Mouse (Mus musculus) gastrocnemius, postnatal 36 days (tissue): ENCODE data around the gene Dio1. TPM values are rescaled to one million over a fixed set of nuclear protein-coding genes. Genes with fewer than 3 reads are reported as not detected.
A peak's percentile ranks its signal among the peaks of the same experiment; 100 is the strongest.

Experiments used
- DNase-seq, 2 experiments: peaks; one replicate each; pipeline ENCODE4 v3.0.0; 2022
- intact Hi-C: fragments of 180-260 bp; cut with DNase I; formaldehyde crosslinking; loops from one replicate; pipeline ENCODE4 v1.15.1; 2025
- long read RNA-seq, 2 experiments: library from polyadenylated mRNA; stranded (forward); transcript quantifications; one replicate each; pipeline ENCODE4 v2.0.0; 2021
- total RNA-seq, 2 experiments: library from RNA; stranded (reverse); gene quantifications; 2 replicates each; pipeline ENCODE4 v1.2.3; 2021

The Dio1 gene
- total RNA-seq = not detected
- long read RNA-seq, experiment 1 = 0 reads
- long read RNA-seq, experiment 2 = 0 reads

DNA sequence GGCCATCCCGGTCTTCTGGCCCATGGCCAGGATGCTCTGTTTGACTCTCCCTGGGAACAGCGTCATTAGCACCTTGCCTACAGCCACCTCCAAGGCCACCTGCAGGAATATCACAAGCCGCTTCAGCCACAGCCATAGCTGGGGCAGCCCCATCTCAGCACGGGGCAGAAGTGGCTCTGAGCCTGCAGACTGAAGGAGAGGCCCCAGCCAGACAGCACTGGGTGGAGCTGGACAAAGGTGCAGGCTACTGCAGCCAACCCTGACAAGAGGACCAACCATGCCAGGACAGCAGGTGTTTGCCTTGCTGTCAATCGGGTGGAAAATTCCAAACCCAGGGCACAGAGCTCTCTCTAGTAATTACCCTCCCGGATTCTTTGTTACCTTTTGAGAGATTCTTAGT, at the start of gene Dio1:
Gene Dio1 (minus strand): TSS at position 204 of the 400 bp plus-strand sequence.
- intact Hi-C loops = no loop called here
- no peak for DNase-seq

DNA sequence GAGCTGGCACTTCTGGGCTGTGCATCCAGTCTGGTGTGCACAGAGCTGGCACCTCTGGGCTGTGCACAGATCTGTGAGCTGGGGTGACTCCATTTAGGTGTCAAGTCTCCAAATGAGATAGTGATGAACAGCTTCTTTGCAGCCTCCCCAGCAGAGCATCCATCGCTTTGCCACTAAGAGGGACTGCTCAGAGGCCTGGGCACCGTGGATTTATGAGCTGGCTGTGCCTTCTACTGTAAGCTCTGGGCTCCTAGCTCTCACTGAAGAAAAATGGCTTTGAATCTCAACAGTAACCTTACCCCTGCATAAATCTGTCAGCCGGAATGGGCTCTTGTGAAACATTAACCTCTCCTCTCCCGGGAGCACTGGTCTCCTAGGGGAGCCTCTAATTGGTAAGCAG, 47.6 kb upstream of the Dio1 start:
- no peak for DNase-seq
- intact Hi-C loops = no loop called here

DNA sequence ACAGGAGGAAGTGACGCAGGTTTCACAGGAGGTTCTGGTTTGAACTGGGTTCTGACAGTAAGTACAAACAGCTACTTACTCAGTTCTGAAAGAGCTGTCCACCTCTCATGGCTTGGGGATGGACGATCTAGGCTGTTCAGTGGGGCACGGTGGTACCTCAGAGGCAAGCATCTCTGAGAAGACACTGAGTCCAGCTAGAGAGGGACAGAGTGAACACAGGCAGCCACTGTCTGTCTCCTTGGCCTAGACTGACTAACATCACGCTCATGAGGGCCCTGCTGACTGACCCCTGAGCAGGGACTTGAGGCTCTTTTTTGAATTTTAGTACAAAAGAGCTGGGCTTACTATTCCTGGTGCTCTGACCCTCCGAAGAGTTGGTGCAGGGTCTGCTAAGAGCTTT, 47.2 kb upstream of the Dio1 start:
- intact Hi-C loops = no loop called here
- DNase-seq = no peak

DNA sequence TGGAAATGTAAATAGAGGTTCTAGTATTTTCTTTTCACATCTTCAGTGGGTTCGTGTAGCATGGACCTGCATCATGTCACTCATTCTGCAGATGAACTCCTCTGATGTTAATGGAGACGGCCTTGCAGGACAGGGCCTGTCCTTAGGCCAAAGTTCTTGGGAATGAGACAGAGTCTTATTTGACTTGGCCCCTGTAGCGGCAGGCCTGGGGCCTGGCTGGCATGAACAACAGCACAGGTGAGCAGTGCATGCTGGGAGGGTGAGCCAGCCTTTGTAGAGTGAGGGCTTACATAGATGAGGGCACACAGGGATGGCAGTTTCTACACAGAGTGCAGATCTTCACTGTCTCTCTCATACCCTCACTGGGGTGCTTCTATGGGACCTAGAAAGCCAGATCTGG, 46.6 kb upstream of the Dio1 start:
- intact Hi-C loops = no loop called here
- DNase-seq = no peak

DNA sequence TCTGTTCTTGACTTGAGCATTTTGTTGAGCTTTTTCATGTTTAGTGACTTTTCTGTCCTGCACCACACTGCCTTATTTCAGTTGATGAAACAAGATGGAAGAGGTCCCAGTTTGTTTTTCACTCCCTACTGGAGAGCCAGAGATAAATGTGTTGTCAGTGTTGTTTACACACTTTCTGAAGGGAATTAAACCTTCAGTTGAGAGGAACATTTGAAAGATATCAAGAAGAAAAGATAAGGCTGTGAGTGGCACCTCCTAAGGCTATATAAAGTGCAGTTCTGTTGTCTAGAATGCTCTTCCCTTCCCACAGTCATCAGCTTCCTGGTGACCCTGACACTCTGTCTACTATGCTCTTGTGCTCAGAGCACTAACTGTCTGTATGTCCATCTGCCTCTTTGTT, 44.4 kb upstream of the Dio1 start:
- no peak for DNase-seq
- intact Hi-C loops = no loop called here

DNA sequence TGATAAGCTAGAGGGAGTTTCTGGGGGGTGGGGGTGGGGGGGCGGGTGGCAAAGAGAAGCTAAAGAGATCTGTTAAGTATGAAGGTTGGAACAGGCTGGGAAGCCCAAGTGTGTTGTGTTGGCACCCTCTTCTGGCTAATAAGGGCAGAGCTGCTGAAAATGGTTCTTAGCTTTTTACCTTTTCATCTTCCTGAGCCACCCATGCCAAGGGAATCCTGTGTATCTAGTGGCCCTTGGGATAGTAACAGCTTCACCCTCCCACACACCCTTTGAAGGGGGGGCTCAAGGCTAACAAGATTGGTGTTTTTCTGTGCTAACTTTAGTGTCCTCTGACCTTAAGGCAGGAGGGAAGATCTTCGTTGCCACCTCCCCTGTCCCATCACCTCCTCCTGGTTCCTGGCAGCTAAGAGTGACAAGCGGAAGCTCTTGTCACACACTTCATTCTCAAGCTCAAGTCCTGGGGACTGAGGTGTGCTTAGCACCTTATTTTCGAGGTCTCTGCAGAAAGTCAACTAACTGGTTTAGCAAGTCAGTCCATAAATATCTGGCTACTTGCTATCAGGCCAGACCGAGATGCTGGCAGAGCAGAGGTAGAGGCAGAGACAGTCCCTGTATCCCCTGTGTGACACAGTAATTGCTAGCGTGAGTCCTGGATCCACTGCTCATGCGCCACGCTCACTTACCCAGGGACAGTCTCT, 42.5 kb upstream of the Dio1 start:
- intact Hi-C loops = loop anchor here (2.0 kb wide), 1 partner anchor 99 kb away; no protein-coding TSS in a partner anchor
- DNase-seq = no peak

DNA sequence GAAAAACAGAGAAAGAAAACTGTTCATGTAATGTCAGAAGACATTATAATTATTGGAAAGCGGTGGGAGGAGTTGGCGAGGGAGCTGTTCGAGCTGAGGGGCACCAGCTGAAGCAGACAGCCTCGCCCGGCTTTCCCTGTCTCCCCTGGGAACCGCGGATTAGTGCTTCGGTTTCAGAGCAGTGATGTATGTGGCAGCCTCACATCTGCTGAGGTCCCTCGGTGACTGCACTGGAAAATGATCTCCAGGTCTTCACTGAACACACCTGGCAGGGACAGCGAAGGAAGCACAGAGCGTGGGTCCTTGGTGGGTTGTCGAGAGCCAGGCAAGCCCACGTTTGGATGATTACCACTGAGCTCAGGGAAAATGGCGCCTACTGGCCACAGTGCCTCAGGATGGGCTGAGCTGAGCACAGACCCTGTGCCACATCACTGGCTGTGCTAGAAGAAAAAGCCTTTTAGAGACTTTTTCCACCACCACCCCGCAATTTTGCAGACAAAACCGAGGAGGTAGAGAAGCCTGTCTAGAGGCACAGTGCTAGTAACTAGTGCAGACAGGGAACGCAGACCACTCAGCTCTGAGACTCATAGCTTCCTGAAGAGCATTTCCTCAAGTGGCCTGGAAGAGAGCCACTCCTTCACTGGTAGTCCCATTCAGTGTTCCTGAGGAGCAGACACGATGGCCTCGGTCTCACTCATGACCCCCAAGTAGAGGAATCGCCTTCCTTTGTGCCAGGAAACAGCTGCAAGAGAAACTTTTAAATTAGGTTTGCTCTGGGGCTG, 41.8 kb upstream of the Dio1 start:
- intact Hi-C loops = loop anchor here (2.0 kb wide), 1 partner anchor 98 kb away; no protein-coding TSS in a partner anchor
- no peak for DNase-seq

DNA sequence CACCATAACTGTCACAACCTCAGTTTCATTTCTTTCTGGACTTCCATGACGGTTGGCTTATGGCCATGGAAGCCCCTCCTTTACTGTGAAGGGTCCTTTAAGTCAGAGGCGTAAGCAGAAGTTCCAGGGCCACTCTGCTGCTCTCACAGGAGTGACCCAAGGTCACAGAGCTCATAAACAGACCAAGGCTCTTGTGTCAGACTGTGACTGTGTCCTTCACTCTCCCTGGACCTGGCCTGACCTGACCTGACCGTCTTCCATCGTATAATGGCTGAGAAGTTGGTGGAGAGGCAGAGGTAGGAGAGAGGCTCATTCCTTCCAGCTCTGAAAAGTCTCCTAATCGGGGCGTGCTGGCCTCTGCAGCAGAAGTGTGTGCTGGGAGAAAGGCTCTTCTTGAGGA, 40.3 kb upstream of the Dio1 start:
- intact Hi-C loops = no loop called here

DNA sequence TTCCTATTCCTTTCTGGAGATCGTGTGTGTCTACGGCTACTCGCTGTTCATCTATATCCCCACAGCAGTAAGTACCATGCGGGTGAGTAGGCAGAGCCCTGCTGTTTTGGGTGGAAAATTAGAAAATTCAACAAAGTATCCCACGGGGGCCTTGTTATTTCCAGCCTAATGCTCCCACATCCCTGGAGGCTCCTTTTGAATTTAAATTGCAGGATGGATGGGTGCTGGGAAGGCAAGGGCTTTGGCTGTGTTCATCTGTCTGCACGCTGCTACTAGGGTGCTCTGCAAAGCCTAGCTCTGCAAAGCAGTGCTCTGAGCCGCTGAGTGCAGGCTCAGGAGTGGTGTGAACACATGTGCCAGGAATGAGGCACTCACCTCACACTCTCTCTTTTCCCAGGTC, 37.6 kb upstream of the Dio1 start:
- DNase-seq = no peak
- intact Hi-C loops = no loop called here

More for the DNA sequence above, 40.3 kb upstream of the Dio1 start:
- DNase-seq = no peak

DNA sequence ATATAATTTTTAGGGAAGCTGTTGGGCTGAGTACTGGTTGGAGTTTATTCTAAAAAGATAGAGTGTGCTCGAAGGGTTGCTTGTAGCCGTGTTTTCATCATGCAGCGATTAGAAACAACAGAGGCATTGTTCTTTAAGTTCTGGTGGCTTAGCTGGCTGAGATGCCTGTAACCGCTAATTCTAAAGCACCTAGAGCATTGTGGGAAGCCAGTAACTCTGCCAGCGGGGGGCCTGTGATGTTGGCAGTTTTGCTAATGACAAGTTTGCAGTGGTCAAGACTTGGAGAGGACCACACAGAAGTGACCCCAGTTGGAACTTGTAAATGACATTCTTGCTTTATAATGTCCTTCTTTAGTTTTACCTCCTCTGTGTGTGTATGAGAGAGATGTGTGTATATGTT, 34.4 kb upstream of the Dio1 start:
- intact Hi-C loops = no loop called here

DNA sequence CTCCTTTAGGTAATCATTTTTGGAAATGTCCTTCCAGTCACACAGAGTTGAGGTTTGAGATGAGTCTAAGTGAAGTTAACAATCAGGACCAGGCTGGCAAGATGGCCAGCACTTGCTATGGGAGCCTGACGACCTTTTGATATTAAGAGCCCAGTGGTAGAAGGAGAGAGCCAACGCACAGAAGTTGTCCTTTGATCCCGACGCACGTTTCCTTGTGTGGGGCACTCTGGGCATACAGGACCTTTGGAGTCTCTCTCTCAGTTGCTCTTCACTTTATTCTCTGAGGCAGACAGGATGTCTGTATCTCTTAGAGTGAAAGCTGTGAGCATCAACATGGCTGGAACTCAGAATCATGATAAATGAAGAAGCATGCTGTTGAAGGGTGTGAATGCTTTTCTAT, 30.5 kb upstream of the Dio1 start:
- intact Hi-C loops = no loop called here
- DNase-seq = no peak

More for the DNA sequence above, 34.4 kb upstream of the Dio1 start:
- no peak for DNase-seq

DNA sequence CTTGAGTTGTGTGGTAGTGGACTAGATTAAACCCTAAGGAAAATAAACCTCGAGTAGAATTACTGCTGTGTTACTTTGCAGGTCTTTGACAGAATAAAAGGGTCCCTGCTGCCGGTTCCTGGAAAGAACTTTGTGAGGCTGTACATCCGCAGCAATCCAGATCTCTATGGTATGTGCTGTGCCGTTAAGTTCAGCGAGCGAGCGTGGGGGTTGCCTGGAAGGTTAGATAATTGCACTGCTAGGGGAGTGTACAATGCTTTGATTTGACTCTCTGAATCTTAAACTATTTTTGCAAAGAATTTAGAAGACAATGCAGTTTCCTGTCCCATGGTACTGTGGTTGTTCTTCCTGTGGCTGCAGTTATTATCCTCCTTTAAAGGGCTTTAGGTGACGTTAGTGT, 29.4 kb upstream of the Dio1 start:
- no peak for DNase-seq
- intact Hi-C loops = no loop called here

DNA sequence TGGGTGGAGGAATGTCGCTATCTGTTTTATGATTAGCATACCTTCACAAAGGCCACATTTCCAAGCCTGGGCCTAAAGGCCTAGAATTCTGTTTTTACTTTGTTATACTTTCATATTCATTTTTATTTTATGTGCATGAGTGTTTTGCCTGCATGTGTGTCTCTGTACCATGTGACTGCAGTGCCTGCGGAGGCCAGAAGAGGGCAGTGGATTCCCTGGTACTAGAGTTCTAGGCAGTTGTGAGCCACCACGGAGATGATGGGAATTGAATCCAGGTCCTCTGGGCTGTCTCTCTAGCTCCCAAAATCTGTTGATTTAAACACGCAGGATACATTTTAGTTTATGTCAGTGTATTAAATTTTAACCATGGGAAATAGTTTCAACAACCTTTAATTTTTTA, 26.5 kb upstream of the Dio1 start:
- no peak for DNase-seq
- intact Hi-C loops = no loop called here

DNA sequence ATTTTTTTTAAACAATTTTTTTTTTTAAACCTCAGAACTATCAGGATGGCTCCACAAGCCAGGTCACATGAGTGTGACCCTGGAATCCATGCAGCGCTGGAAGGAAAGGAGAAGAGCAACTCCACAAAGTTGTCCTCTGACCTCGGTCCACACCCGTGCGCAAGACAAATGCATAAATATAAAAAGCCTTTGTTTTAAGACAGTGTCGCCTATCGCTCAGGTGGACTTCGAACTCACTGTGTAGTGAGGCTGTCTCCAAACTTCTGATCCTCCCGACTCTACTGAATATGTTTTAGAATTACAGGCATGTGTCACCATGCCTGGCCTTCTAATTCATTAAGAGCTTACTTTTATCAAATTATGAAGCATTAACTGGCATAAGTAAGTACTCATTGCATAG, 21.6 kb upstream of the Dio1 start:
- intact Hi-C loops = no loop called here

DNA sequence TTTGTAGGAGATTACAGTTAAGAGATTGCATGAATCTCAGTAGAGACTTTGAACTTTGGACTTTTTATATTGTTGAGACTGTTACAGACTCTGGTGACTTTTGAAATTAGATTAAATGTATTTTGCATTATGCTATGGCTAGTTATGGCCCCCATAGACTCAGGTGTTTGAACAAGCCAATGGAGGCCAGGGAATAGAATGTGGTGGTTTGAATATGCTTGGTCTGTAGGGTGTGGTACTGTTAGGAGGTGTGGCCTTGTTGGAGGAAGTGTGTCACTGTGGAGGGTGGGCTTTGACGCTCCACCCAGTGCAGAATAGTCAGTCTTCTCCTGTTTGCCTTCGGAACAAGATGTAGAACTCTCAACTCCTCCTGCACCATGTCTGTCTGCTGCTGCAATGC, 16.1 kb upstream of the Dio1 start:
- intact Hi-C loops = no loop called here

More for the DNA sequence above, 21.6 kb upstream of the Dio1 start:
- no peak for DNase-seq

DNA sequence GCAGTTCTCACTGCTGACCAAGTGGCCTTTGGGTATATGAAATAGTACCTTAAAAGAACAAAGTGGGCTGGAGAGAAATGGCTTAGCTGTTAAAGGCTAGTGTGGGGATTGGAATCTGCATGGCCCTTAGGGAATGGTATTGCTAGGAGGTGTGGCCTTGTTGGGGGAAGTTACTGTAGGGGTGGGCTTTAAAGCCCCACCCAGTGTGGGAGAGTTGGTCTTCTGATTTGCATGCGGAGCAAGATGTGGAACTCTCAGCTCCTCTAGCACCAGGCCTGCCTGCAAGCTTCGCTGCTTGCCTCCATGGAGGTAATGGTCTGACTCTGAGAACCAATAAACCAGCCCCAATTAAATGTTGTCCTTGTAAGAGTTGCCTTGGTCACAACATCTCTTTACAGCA, 14.1 kb upstream of the Dio1 start:
- intact Hi-C loops = no loop called here
- no peak for DNase-seq

More for the DNA sequence above, 16.1 kb upstream of the Dio1 start:
- DNase-seq = no peak

DNA sequence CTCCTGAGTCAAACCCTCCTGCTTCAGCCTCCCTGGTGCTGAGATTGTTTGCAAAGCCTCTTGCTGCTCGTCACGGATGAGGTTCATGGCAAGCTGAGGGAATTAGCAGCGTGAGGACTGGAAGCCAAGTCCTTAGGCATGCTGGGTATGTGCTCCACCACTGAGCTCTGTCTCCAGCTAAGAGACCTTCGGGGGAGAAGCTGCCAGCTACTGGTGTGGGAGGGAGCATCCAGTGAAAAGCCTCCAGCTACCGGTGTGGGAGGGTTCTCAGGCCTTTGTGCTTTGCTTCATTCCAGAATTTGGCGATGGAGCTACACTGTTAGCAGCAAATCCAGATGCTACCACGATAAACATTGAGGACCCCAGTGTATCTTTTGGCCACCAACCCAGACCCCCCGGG, 11.7 kb upstream of the Dio1 start:
- intact Hi-C loops = no loop called here
- DNase-seq = no peak

DNA sequence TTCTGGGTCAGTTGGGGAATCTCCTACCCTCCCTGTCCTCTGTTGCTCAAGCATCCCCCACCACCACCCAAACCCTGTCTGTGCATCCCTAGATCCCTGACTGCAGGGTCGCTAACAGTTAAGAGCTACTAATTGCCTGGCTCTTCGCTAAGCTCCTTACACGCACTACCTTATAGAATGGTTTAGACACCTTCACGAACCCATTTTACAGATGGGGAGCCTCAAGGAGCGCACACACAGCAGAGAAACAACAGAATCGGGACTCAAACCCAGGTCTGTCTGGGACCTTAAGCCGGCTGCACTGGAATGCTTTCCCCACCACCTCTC, 7.5 kb upstream of the Dio1 start:
- intact Hi-C loops = loop anchor here (2.0 kb wide), 1 partner anchor 62 kb away; the partner anchor contains the start of genes Hspb11 and Lrrc42

DNA sequence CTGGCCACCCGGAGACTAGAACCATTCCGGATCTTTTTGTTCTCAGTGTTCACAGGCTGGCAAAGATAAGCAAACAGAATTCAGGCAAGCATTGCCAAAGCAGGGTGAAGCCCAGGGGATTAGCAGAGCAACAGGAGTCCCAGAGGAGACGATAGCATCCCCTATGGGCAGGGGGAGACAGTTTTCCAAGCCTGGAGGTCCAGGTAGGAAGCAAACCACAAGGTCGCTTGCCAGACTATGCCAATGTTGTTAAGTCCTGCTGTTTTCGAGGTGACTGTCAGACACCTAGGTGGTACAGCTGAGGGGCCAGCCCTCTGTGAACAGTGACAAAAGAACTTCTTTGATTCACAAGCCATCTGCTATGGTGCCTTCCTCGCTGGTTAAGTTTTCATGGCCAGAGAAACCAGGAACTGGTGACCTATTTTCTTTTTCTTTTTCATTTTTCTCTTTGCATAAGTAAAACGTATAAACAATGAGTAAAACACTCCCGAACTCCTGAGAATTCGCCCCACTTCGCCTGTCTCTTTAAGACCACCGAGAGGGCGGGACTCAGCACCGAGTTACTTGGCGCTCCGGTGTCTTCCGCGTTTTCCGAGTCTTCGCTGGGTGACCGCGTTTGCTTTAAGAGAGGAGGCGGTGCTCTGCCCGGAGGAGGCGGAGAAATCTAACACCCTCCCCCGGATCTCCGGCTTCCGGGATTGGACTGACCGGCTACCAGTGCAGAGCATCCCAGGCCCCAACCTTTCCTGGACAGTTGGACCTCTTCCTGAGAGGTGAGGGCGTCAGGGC, 6.9 kb upstream of the Dio1 start, which contains the start of gene Yipf1:
Gene Yipf1 (plus strand): TSS at position 674 of the 789 bp plus-strand sequence.
- intact Hi-C loops = loop anchor here (2.0 kb wide), 1 partner anchor 61 kb away; the partner anchor contains the start of genes Hspb11 and Lrrc42
- peak; percentile 85 to 88 for DNase-seq

More for the DNA sequence above, 7.5 kb upstream of the Dio1 start:
- DNase-seq = no peak

DNA sequence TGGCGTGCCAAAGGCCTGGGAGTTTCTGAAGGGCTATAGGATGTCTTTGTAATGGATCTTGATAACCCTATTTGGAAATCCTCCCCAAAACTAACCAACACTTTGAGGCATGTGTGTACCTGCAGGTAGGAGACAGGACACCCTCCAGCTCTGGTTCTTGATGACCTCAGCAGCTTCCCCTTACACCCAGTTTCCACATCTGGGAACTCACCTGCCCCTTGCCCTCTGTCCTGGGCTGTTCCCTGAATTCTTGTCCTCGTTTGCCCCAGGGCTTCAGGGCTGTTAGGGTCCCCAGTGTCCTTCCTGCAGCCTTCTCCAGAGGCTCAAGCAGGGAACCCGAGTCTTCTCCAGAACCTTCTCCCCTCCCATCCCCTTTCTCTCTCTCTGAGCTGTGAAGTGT, 3.4 kb downstream of the Dio1 start:
- intact Hi-C loops = no loop called here

DNA sequence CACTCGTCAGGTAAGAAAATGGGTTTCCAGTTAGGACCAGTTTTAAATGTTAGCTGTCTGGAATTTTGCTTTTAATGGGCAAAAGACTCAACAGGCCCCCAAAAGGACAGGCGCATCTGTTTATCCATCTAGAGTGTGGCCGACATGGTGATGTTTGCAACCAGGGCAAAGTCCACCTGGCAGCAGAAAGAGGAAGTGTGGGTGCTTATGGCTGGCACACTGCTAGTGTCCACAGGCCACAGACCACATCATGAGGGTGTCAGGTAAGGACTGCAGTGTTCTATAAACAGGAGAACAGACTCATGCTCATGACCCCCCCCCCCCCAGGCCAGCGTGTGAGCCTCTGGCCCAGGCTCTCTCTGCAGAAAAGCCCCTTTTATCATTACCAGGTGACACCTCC, 4.1 kb downstream of the Dio1 start:
- DNase-seq = no peak

More for the DNA sequence above, 3.4 kb downstream of the Dio1 start:
- DNase-seq = no peak

More for the DNA sequence above, 4.1 kb downstream of the Dio1 start:
- intact Hi-C loops = no loop called here
